Mouse (Mus musculus): ENCODE results near the gene Suclg2.

- TF ChIP-seq CTCF (IDR thresholded peaks at IDR 0.05; ENCODE audit: low read depth, low read length) (no peak), POLR2A (IDR thresholded peaks at IDR 0.05; ENCODE audit: insufficient read depth, low read length) (no peak), EP300 (IDR thresholded peaks at IDR 0.05; ENCODE audit: insufficient read depth, low read depth, low read length) (no peak)
Measured at GRCm38 (mm10) chr6:95679718-95680117, 38.9 kb downstream of the Suclg2 start.

All from ES-Bruce4 (cell line).